Mouse (Mus musculus): Measurements from ENCODE around the gene Ssx2ip. TPM values are rescaled to one million over a fixed set of nuclear protein-coding genes. Genes with fewer than 3 reads are reported as not detected.

Ssx2ip gene
- polyA plus RNA-seq, 1 experiment from 2014 or later = 14.4 TPM

DNA sequence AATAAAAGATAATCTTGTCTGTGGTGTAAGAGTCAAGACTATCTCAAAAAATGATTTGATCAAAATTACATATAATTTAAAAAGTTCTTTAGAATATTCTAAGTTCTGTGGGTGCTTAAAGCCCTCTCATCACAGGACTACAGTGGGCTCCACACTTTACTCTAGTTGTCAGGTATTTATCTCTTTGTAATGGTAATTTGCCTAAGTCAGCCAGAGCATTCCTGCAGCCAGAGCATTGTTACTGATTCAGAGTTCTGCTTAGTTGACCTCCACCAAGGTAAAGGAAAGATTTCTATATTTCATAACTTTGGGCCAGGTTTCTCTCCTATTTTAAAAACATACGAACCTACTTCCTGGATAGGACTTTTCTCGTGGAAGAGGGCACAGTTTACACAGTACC is 64.8 kb downstream of the Ssx2ip start:
- H3K4me1 ChIP-seq (replicated peaks) = no peaks in the 10 kb centered on the region
- H3K9ac ChIP-seq = no peak overlapping the region
- H3K27ac ChIP-seq = no peak overlapping the region
- no peak overlapping the region for H3K4me2 ChIP-seq
- no peak overlapping the region for H3K4me3 ChIP-seq
- WGBS = 87% methylated on average over 2 of the region's 2 CpGs
- ATAC-seq (ENCODE audit: low FRiP score) = no peak
- H3K27me3 ChIP-seq = no peaks in the 10 kb centered on the region
- no peaks in the 10 kb centered on the region for H3K36me3 ChIP-seq
- no peaks in the 10 kb centered on the region for H3K9me3 ChIP-seq

DNA sequence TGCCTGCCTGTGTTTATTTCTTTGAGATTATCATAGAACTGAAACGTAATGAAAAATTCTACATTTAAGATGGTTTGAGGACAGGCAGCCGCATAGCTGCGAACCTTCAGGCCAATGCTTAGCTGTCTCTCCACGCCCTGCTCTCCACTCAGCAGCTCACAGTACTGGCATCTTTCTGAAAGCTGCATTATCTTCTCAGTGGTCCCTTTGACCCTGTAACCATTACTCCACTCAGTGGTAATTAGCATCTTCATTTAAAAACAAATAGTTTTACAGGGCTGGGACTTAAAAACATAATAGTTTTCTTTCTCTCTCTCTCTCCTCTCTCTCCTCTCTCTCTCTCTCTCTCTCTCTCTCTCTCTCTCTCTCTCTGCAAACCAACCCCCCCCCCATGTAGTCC is 68.2 kb downstream of the Ssx2ip start:
- H3K27ac ChIP-seq = no peak overlapping the region
- no peak for ATAC-seq (ENCODE audit: low FRiP score)
- H3K4me2 ChIP-seq = no peak overlapping the region
- no peaks in the 10 kb centered on the region for H3K36me3 ChIP-seq
- H3K9me3 ChIP-seq = no peaks in the 10 kb centered on the region
- H3K4me3 ChIP-seq = no peak overlapping the region
- H3K27me3 ChIP-seq = no peaks in the 10 kb centered on the region
- no peaks in the 10 kb centered on the region for H3K4me1 ChIP-seq (replicated peaks)
- WGBS = 65% methylated on average over 4 of the region's 4 CpGs
- no peak overlapping the region for H3K9ac ChIP-seq

DNA sequence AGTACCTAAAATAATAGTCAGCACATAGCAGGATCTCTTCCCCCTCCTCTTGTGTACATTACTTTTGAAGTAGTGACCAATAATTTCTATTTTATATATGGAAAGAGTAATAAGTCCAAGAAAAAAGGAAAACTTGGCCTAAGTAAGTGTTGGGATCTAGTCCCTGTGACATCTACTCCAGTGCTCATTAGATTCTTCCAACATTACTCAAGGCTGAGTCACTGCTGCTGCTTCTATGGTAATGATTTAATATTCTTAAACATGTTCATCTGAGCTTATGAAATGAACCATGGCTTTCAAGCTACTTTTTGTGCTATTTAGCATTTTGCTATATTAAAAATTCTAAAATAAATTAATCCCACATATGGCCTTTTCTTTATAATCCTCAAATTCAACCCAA is 69.3 kb downstream of the Ssx2ip start:
- Histone ChIP-seq H3K4me1 (replicated peaks) (no peaks in the 10 kb centered on the region), H3K36me3 (no peaks in the 10 kb centered on the region), H3K9me3 (no peaks in the 10 kb centered on the region), H3K9ac (no peak overlapping the region), H3K4me3 (no peak overlapping the region), H3K4me2 (no peak overlapping the region), H3K27me3 (no peaks in the 10 kb centered on the region), H3K27ac (no peak overlapping the region)
- no peak for ATAC-seq (ENCODE audit: low FRiP score)

DNA sequence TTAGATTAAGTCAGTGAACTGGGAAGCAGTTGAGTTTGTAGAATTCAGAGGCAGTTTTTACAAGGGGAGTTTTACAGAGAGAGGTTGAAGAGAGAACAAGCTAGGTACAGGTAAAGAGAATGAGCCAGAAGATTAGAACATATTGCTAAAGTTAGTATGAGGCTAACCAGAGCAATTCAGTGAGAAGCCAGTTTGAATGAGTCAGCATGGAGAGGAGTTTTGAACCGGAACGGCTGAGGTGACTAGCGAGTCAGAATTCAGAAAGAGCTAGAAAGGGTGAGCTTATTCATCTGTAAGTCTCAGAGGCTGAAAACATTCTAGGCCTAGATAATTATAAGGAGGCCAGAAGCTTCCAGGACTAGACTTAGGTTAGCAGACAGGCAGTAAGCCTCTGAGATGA is 70.0 kb downstream of the Ssx2ip start:
- no peak for ATAC-seq (ENCODE audit: low FRiP score)
- Histone ChIP-seq H3K4me3 (no peak overlapping the region), H3K27me3 (no peaks in the 10 kb centered on the region), H3K4me2 (no peak overlapping the region), H3K9me3 (no peaks in the 10 kb centered on the region), H3K4me1 (replicated peaks) (no peaks in the 10 kb centered on the region), H3K27ac (no peak overlapping the region), H3K9ac (no peak overlapping the region), H3K36me3 (no peaks in the 10 kb centered on the region)
- WGBS = 91% methylated on average over 3 of the region's 3 CpGs

DNA sequence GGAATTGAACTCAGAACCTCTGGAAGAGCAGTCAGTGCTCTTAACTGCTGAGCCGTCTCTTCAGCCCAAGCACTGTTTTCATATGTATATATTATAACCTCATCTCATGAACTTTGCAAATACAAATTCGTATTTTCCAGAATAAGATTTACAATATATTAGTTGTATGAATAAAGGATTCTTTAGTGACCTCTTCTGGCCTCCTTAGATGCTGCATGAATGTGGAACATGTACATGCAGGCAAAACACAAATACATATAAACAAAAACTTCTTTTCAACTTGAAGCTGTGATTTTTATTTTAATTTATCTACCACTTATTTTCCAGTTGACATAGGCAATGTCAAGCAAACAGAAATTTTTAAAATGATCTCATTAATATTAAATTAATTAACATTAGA is 77.6 kb downstream of the Ssx2ip start:
- H3K36me3 ChIP-seq = no peaks in the 10 kb centered on the region

DNA sequence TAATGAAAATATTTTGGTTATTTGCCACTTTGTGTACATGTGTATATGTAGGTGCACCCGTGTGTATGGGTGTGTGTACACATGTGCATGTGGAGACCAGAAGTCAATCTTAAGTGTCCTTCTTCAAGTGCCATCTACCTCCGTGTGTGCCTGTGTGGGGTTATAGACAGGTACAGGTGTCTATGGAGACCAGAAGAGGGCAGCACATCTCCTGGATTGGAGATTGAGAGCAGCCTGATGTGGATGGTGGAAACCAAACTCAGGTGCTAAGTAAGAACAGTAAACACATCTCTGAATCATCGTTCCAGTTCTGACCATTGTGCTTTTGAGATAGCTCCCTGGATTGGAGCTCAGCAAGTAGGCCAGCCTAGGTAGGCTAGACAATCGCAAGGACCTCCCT is 82.0 kb downstream of the Ssx2ip start:
- Histone ChIP-seq H3K36me3 (no peaks in the 10 kb centered on the region), H3K4me2 (no peak overlapping the region), H3K27ac (no peak overlapping the region), H3K4me3 (no peak overlapping the region), H3K9ac (no peak overlapping the region), H3K9me3 (no peaks in the 10 kb centered on the region), H3K4me1 (replicated peaks) (no peaks in the 10 kb centered on the region), H3K27me3 (no peaks in the 10 kb centered on the region)
- no peak for ATAC-seq (ENCODE audit: low FRiP score)
- WGBS = 89% methylated on average over 4 of the region's 4 CpGs

More for the DNA sequence above, 77.6 kb downstream of the Ssx2ip start:
- Histone ChIP-seq H3K27me3 (no peaks in the 10 kb centered on the region), H3K4me2 (no peak overlapping the region), H3K27ac (no peak overlapping the region), H3K9me3 (no peaks in the 10 kb centered on the region), H3K9ac (no peak overlapping the region), H3K4me3 (no peak overlapping the region), H3K4me1 (replicated peaks) (no peaks in the 10 kb centered on the region)
- no peak for ATAC-seq (ENCODE audit: low FRiP score)
- 79% methylated on average over 2 of the region's 2 CpGs for WGBS

Small RNAs within 50 kb of the gene (microRNA-seq; reads per million reads assigned to microRNA genes)
- gene Gm22901 = not detected

Other genes with a start within 250 kb of the Ssx2ip start
- gene Lpar3, start 183.7 kb upstream of the Ssx2ip start, polyA plus RNA-seq (2015; fragmentation: Nextera tagmentation; extraction: Ambion mirVana) = 0.78 and 0.93 TPM in 2 replicates
- 4.6 and 5.1 TPM in 2 replicates for gene Ctbs, start 45.2 kb downstream of the Ssx2ip start, polyA plus RNA-seq (2015; fragmentation: Nextera tagmentation; extraction: Ambion mirVana)
- gene Spata1, start 95.1 kb downstream of the Ssx2ip start, polyA plus RNA-seq (2015; fragmentation: Nextera tagmentation; extraction: Ambion mirVana) = 6.4 and 7.5 TPM in 2 replicates
- 565 TPM in 2 replicates for gene Gng5, start 95.2 kb downstream of the Ssx2ip start, polyA plus RNA-seq (2015; fragmentation: Nextera tagmentation; extraction: Ambion mirVana)
- gene Rpf1, start 116.8 kb downstream of the Ssx2ip start, polyA plus RNA-seq (2015; fragmentation: Nextera tagmentation; extraction: Ambion mirVana) = 48.9 and 49.6 TPM in 2 replicates
- not detected in 2 replicates for gene Uox, start 165.8 kb downstream of the Ssx2ip start, polyA plus RNA-seq (2015; fragmentation: Nextera tagmentation; extraction: Ambion mirVana)
- not detected in 2 replicates for gene Dnase2b, start 211.0 kb downstream of the Ssx2ip start, polyA plus RNA-seq (2015; fragmentation: Nextera tagmentation; extraction: Ambion mirVana)
- gene 4930503B20Rik, start 246.7 kb downstream of the Ssx2ip start, polyA plus RNA-seq (2015; fragmentation: Nextera tagmentation; extraction: Ambion mirVana) = not detected in 2 replicates